Comparison of ENCODE assay signal across 10 mouse cellular contexts in genomic region chr15:102460409-102460808, GRCm38 (mm10). TPM values are rescaled to one million over a fixed set of nuclear protein-coding genes. Genes with fewer than 3 reads are reported as not detected.
DNase-seq lines count a peak whose midpoint lies in the region; ATAC-seq and TF ChIP-seq lines count a peak whose summit lies in the region.
"Had no signal": no experiment of that assay in that cellular context is flagged by ENCODE, and none has a peak within 500 bp of the region (broad histone marks: within the 10 kb centered on the region; RNA-seq: fewer than 3 reads in every experiment).

No protein-coding gene starts in this region.

- no peak overlapping the region for H3K27ac ChIP-seq in hindbrain, embryonic 13.5 days
- no peak overlapping the region for H3K27ac ChIP-seq in hindbrain, postnatal 0 days

- no peak for DNase-seq in hindbrain, postnatal 0 days (ENCODE audit: low spot score)
- DNase-seq in G1E (ENCODE audit: low spot score) (no peak), liver (peak; percentile 6)
- DNase-seq in adrenal gland, postnatal 4 days (ENCODE audit: low spot score in 2 of 2): no peak
- DNase-seq in right cerebral cortex, postnatal 36 days (ENCODE audit: low spot score in 2 of 2): no peak
- DNase-seq: lung, postnatal 10 days; right cerebral cortex, postnatal 4 days had no signal

- TF ChIP-seq CTCF in hindbrain, postnatal 0 days (IDR thresholded peaks at IDR 0.05; ENCODE audit: low read depth): no peak
- no peak for TF ChIP-seq CTCF in E14TG2a.4 (conservative IDR thresholded peaks at IDR 0.05; ENCODE audit: low read length)
- TF ChIP-seq CTCF in G1E (IDR thresholded peaks at IDR 0.05; ENCODE audit: low read depth, low read length): no peak

- 80% methylated on average over 12 of the region's 12 CpGs for WGBS in hindbrain, embryonic 13.5 days
- WGBS in hindbrain, postnatal 0 days: 78% methylated on average over 12 of the region's 12 CpGs

- no peaks in the 10 kb centered on the region for H3K9me3 ChIP-seq in hindbrain, embryonic 13.5 days
- no peaks in the 10 kb centered on the region for H3K9me3 ChIP-seq in hindbrain, postnatal 0 days (ENCODE audit: low read length)
- no peaks in the 10 kb centered on the region for H3K9me3 ChIP-seq in E14TG2a.4 (ENCODE audit: low read length)
- no peaks in the 10 kb centered on the region for H3K9me3 ChIP-seq in G1E (replicated peaks)

- ATAC-seq in hindbrain, embryonic 13.5 days (ENCODE audit: low FRiP score): no peak
- ATAC-seq in hindbrain, postnatal 0 days: no peak
- ATAC-seq in G1E (ENCODE audit: extremely low read depth, insufficient number of reproducible peaks, low FRiP score, poor library complexity, severe bottlenecking): no peak

- peaks cover 15% of the 10 kb centered on the region for H3K36me3 ChIP-seq in hindbrain, embryonic 13.5 days
- no peaks in the 10 kb centered on the region; the same call in 1 of the 2 replicates for H3K36me3 ChIP-seq in hindbrain, postnatal 0 days (ENCODE audit: insufficient read depth, low read length)
- H3K36me3 ChIP-seq in E14TG2a.4 (ENCODE audit: insufficient read depth, low read length) (peaks cover 37% of the 10 kb centered on the region), G1E (replicated peaks) (peaks cover 44% of the 10 kb centered on the region)

- no peak overlapping the region for H3K4me2 ChIP-seq in hindbrain, embryonic 13.5 days
- no peak overlapping the region for H3K4me2 ChIP-seq in hindbrain, postnatal 0 days (ENCODE audit: low read depth, low read length)

- H3K27me3 ChIP-seq in hindbrain, embryonic 13.5 days: no peaks in the 10 kb centered on the region
- no peaks in the 10 kb centered on the region for H3K27me3 ChIP-seq in hindbrain, postnatal 0 days (ENCODE audit: insufficient read depth, low read length)
- no peaks in the 10 kb centered on the region for H3K27me3 ChIP-seq in E14TG2a.4 (ENCODE audit: insufficient read depth, low read length)
- no peaks in the 10 kb centered on the region for H3K27me3 ChIP-seq in G1E (ENCODE audit: insufficient read depth, low read length)

- peaks cover 31% of the 10 kb centered on the region for H3K4me1 ChIP-seq in hindbrain, embryonic 13.5 days (replicated peaks)
- H3K4me1 ChIP-seq in hindbrain, postnatal 0 days (ENCODE audit: insufficient read depth, low read length): no peaks in the 10 kb centered on the region
- H3K4me1 ChIP-seq in E14TG2a.4 (replicated peaks; ENCODE audit: low read depth, low read length): peaks cover 65% of the 10 kb centered on the region
- H3K4me1 ChIP-seq in G1E (ENCODE audit: insufficient read depth, low read depth, low read length): peaks cover 54% of the 10 kb centered on the region

- H3K9ac ChIP-seq in hindbrain, embryonic 13.5 days: peak overlapping the region; percentile 55
- no peak overlapping the region for H3K9ac ChIP-seq in hindbrain, postnatal 0 days (replicated peaks; ENCODE audit: low read length)

- H3K4me3 ChIP-seq in hindbrain, embryonic 13.5 days: no peak overlapping the region
- H3K4me3 ChIP-seq in hindbrain, postnatal 0 days (ENCODE audit: low read length): no peak overlapping the region
- H3K4me3 ChIP-seq in E14TG2a.4 (replicated peaks; ENCODE audit: low read length) (peak overlapping the region; percentile 80), G1E (ENCODE audit: low read depth, low read length) (peak overlapping the region; percentile 73)

RNA-seq across cellular contexts. Expression of gene Prr13, which starts 1.6 kb away (rescaled TPM):
- 107 and 109 TPM in 2 replicates for polyA plus RNA-seq in hindbrain, embryonic 13.5 days (2015; fragmentation: Nextera tagmentation; extraction: Ambion mirVana)
- total RNA-seq in hindbrain, postnatal 0 days (2014; rRNA removed): 27.4 and 28.0 TPM in 2 replicates
- polyA plus RNA-seq in hindbrain, postnatal 0 days (2015; fragmentation: Nextera tagmentation; extraction: Ambion mirVana): 90.4 and 95.1 TPM in 2 replicates
- total RNA-seq in G1E (2014; fragmentation: Nextera tagmentation): 78.6 and 94.0 TPM in 2 replicates
- 84.1 and 86.0 TPM in 2 replicates for total RNA-seq in G1E (2017)
- polyA plus RNA-seq in G1E (2012): 122 and 254 TPM in 2 replicates
- total RNA-seq in adrenal gland, postnatal 4 days (2021): 10 to 100 TPM; 63.2 to 81.5 TPM

RNA-seq across cellular contexts. Expression of gene Pcbp2, which starts 9.9 kb away (rescaled TPM):
- polyA plus RNA-seq in hindbrain, embryonic 13.5 days (2015; fragmentation: Nextera tagmentation; extraction: Ambion mirVana): 148 and 150 TPM in 2 replicates
- total RNA-seq in hindbrain, postnatal 0 days (2014; rRNA removed): 151 and 157 TPM in 2 replicates
- polyA plus RNA-seq in hindbrain, postnatal 0 days (2015; fragmentation: Nextera tagmentation; extraction: Ambion mirVana): 104 TPM in 2 replicates
- 1,640 and 1,748 TPM in 2 replicates for total RNA-seq in G1E (2014; fragmentation: Nextera tagmentation)
- total RNA-seq in G1E (2017): 202 and 214 TPM in 2 replicates
- 660 and 876 TPM in 2 replicates for polyA plus RNA-seq in G1E (2012)
- 100 to 1,000 TPM; 925 to 956 TPM for total RNA-seq in adrenal gland, postnatal 4 days (2021)

RNA-seq across cellular contexts. Expression of gene Amhr2, which starts 15.2 kb away (rescaled TPM):
- 0.14 and 0.40 TPM in 2 replicates for polyA plus RNA-seq in hindbrain, embryonic 13.5 days (2015; fragmentation: Nextera tagmentation; extraction: Ambion mirVana)
- 0.16 TPM in 1 of 2 replicates, not detected in the other for total RNA-seq in hindbrain, postnatal 0 days (2014; rRNA removed)
- polyA plus RNA-seq in hindbrain, postnatal 0 days (2015; fragmentation: Nextera tagmentation; extraction: Ambion mirVana): 0.36 and 0.62 TPM in 2 replicates
- total RNA-seq in G1E (2014; fragmentation: Nextera tagmentation) (not detected in 2 replicates), G1E (2017) (not detected in 2 replicates)
- polyA plus RNA-seq in G1E (2012): not detected in 2 replicates
- total RNA-seq in adrenal gland, postnatal 4 days (2021): 1 to 10 TPM; 2.8 to 3.1 TPM
- polyA plus RNA-seq: embryonic facial prominence, embryonic 11.5 days had no signal

RNA-seq across cellular contexts. Expression of gene Gm10337, which starts 43.1 kb away (rescaled TPM):
- 6.3 and 17.2 TPM in 2 replicates for polyA plus RNA-seq in hindbrain, embryonic 13.5 days (2015; fragmentation: Nextera tagmentation; extraction: Ambion mirVana)
- total RNA-seq in hindbrain, postnatal 0 days (2014; rRNA removed): not detected in 2 replicates
- polyA plus RNA-seq in hindbrain, postnatal 0 days (2015; fragmentation: Nextera tagmentation; extraction: Ambion mirVana): 2.7 and 7.3 TPM in 2 replicates
- total RNA-seq in G1E (2014; fragmentation: Nextera tagmentation): 28.7 TPM in 1 of 2 replicates, not detected in the other
- total RNA-seq in G1E (2017): not detected in 2 replicates
- polyA plus RNA-seq in G1E (2012): not detected in 2 replicates
- total RNA-seq in adrenal gland, postnatal 4 days (2021): 1 to 10 TPM in 1 of 2 experiments, not detected in 1; 4.3 TPM
- polyA plus RNA-seq: embryonic facial prominence, embryonic 11.5 days had no signal

RNA-seq across cellular contexts. Expression of gene Sp1, which starts 54.5 kb away (rescaled TPM):
- polyA plus RNA-seq in hindbrain, embryonic 13.5 days (2015; fragmentation: Nextera tagmentation; extraction: Ambion mirVana): 4.6 and 6.0 TPM in 2 replicates
- 24.7 and 26.0 TPM in 2 replicates for total RNA-seq in hindbrain, postnatal 0 days (2014; rRNA removed)
- polyA plus RNA-seq in hindbrain, postnatal 0 days (2015; fragmentation: Nextera tagmentation; extraction: Ambion mirVana): 3.0 and 3.5 TPM in 2 replicates
- 92.4 and 93.8 TPM in 2 replicates for total RNA-seq in G1E (2014; fragmentation: Nextera tagmentation)
- total RNA-seq in G1E (2017): 42.3 and 50.5 TPM in 2 replicates
- 16.4 and 35.8 TPM in 2 replicates for polyA plus RNA-seq in G1E (2012)
- 100 to 1,000 TPM; 101 to 110 TPM for total RNA-seq in adrenal gland, postnatal 4 days (2021)

Comparison
In these comparisons a context has a peak if more than half of its experiments do, and no peak if none do; other contexts are left out.
1. H3K4me3 ChIP-seq: peak in E14TG2a.4 (single experiment) and G1E (single experiment); none in hindbrain, embryonic 13.5 days (single experiment) and hindbrain, postnatal 0 days (single experiment).